Mouse (Mus musculus): ENCODE measurements at regions not wholly inside any gene's neighbourhood (a gene's known extent, or its start where the extent isn't known, plus 50 kb on each side); places are given as distances from the start of the nearest gene placed in this dataset.
A peak's percentile ranks its signal among the peaks of the same experiment; 100 is the strongest.

- DNase-seq (ENCODE audit: low spot score in 2 of 2), result no peak
Measured at GRCm38 (mm10) chr13:28654883-28655282, 298.6 kb downstream of the Sox4 start.

GRCm38 (mm10) chr13:28653362-28653761, 300.2 kb downstream of the Sox4 start:
- no peak for DNase-seq (ENCODE audit: low spot score in 2 of 2)

GRCm38 (mm10) chr13:28651810-28652209, 301.7 kb downstream of the Sox4 start:
- peak; percentile 39 to 67 for DNase-seq (ENCODE audit: low spot score in 2 of 2)

- no peak for DNase-seq (ENCODE audit: low spot score in 2 of 2)
Measured at GRCm38 (mm10) chr13:28645881-28646280, 307.6 kb downstream of the Sox4 start.

- DNase-seq (ENCODE audit: low spot score in 2 of 2), result no peak
Measured at GRCm38 (mm10) chr13:28644846-28645574, 308.5 kb downstream of the Sox4 start.

- no peak for DNase-seq (ENCODE audit: low spot score in 2 of 2)
Measured at GRCm38 (mm10) chr13:28640826-28641225, 312.7 kb downstream of the Sox4 start.

GRCm38 (mm10) chr13:28635230-28635950, 318.1 kb downstream of the Sox4 start:
- DNase-seq (ENCODE audit: low spot score in 2 of 2), result no peak

GRCm38 (mm10) chr13:28633541-28634041, 319.9 kb downstream of the Sox4 start:
- DNase-seq (ENCODE audit: low spot score in 2 of 2), result no peak

- DNase-seq (ENCODE audit: low spot score in 2 of 2), result peak in 1 of 2 experiments; percentile 17
Measured at GRCm38 (mm10) chr13:28629431-28630331, 323.8 kb downstream of the Sox4 start.

- no peak for DNase-seq (ENCODE audit: low spot score in 2 of 2)
Measured at GRCm38 (mm10) chr13:28628751-28629150, 324.8 kb downstream of the Sox4 start.

GRCm38 (mm10) chr13:28618961-28619360, 334.6 kb downstream of the Sox4 start:
- DNase-seq (ENCODE audit: low spot score in 2 of 2), result no peak

GRCm38 (mm10) chr13:28617503-28617902, 336.0 kb downstream of the Sox4 start:
- DNase-seq (ENCODE audit: low spot score in 2 of 2), result peak in 1 of 2 experiments; percentile 7

- DNase-seq (ENCODE audit: low spot score in 2 of 2), result peak in 1 of 2 experiments; percentile 15
Measured at GRCm38 (mm10) chr13:28616645-28617381, 336.7 kb downstream of the Sox4 start.

GRCm38 (mm10) chr13:28607551-28608114, 345.9 kb downstream of the Sox4 start:
- no peak for DNase-seq (ENCODE audit: low spot score in 2 of 2)

- no peak for DNase-seq (ENCODE audit: low spot score in 2 of 2)
Measured at GRCm38 (mm10) chr13:28606651-28607050, 346.9 kb downstream of the Sox4 start.

GRCm38 (mm10) chr13:28605833-28606232, 347.7 kb downstream of the Sox4 start:
- no peak for DNase-seq (ENCODE audit: low spot score in 2 of 2)

- no peak for DNase-seq (ENCODE audit: low spot score in 2 of 2)
Measured at GRCm38 (mm10) chr13:28604016-28604415, 346.7 kb downstream of the Gm11361 start.

- DNase-seq (ENCODE audit: low spot score in 2 of 2), result no peak
Measured at GRCm38 (mm10) chr13:28600792-28601191, 343.5 kb downstream of the Gm11361 start.

GRCm38 (mm10) chr13:28596367-28596766, 339.0 kb downstream of the Gm11361 start:
- DNase-seq (ENCODE audit: low spot score in 2 of 2), result no peak

- no peak for DNase-seq (ENCODE audit: low spot score in 2 of 2)
Measured at GRCm38 (mm10) chr13:28592176-28592575, 334.8 kb downstream of the Gm11361 start.

Data from layer of hippocampus, postnatal 14 days (tissue).